Mouse (Mus musculus) liver, embryonic 14.5 days (tissue): ENCODE results near the gene 1700023F06Rik.

Experiments used
- CTCF ChIP-seq: IDR thresholded peaks from 2 replicates; pipeline ENCODE4 v1.5.1; 2016; ENCODE audit warnings: antibody characterized with exemption, low read depth, control low read depth
- EP300 ChIP-seq: IDR thresholded peaks from 2 replicates; pipeline ENCODE4 v1.6.1; 2016; ENCODE audit warnings: antibody characterized with exemption, low read depth

DNA sequence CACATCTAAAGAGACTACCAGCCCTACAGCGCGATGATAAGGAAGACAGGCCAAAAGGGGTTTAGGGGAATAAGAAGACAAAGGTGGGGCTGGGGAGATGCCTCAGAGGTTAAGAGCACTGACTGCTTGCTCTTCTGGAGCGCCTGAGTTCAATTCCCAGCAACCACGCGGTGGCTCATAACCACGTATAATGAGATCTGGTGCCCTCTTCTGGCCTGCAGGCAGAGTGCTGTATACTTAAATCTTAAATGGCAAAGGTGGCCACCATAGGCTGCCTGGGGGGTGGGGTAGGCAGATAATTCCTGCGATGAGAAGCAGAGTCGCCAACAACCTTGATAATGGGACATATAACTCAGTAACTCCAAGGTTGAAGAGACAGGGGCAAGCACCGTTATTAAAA lies 29.4 kb upstream of the 1700023F06Rik start:
- no peak for TF ChIP-seq EP300
- peak; percentile 48 for TF ChIP-seq CTCF
